Mouse (Mus musculus) c-Kit-positive CD71-positive TER-119-negative erythroid progenitor cells, embryonic 14.5 days (primary cell): ENCODE data around the gene Rprd2.

Experiments used
- DNase-seq: peaks from one replicate; pipeline ENCODE4 v3.0.0-alpha.2; 2013; ENCODE audit warnings: low read depth

Gene Rprd2

GRCm38 (mm10) chr3:95739353-95740104 lies 79.1 kb downstream of the Rprd2 start, which contains the start of gene Ecm1:
TSS of gene Ecm1 (minus strand) at chr3:95739569.
- DNase-seq, result no peak

GRCm38 (mm10) chr3:95735071-95735670 lies 83.5 kb downstream of the Rprd2 start:
- DNase-seq, result no peak

GRCm38 (mm10) chr3:95734092-95734702 lies 84.5 kb downstream of the Rprd2 start:
- DNase-seq, result peak; percentile 79

GRCm38 (mm10) chr3:95732744-95733521 lies 85.7 kb downstream of the Rprd2 start:
- DNase-seq, result no peak

GRCm38 (mm10) chr3:95732297-95732696 lies 86.4 kb downstream of the Rprd2 start:
- no peak for DNase-seq

- no peak for DNase-seq
Measured at GRCm38 (mm10) chr3:95731802-95732201, 86.9 kb downstream of the Rprd2 start.

GRCm38 (mm10) chr3:95730431-95730830 lies 88.2 kb downstream of the Rprd2 start:
- DNase-seq, result no peak

- DNase-seq, result no peak
Measured at GRCm38 (mm10) chr3:95728906-95729305, 89.8 kb downstream of the Rprd2 start.

GRCm38 (mm10) chr3:95726696-95727358 lies 91.8 kb downstream of the Rprd2 start:
- DNase-seq, result no peak

- DNase-seq, result no peak
Measured at GRCm38 (mm10) chr3:95725863-95726262, 92.8 kb downstream of the Rprd2 start.

- DNase-seq, result no peak
Measured at GRCm38 (mm10) chr3:95722386-95722785, 96.3 kb downstream of the Rprd2 start.

GRCm38 (mm10) chr3:95718153-95718552 lies 100.5 kb downstream of the Rprd2 start:
- DNase-seq, result no peak

GRCm38 (mm10) chr3:95716075-95716474 lies 102.6 kb downstream of the Rprd2 start:
- no peak for DNase-seq
